Mouse (Mus musculus): ENCODE data around the gene Gm20890.
"Not testable (repeated sequence)": the region's sequence is repeated elsewhere in the genome, so short reads cannot be mapped to it uniquely, and the experiment has no call there.

Gene Gm20890

GRCm38 (mm10) chrY:26776699-26777098 lies at the start of gene Gm20890:
Gene Gm20890, minus strand, starts transcription at chrY:26776799.
- not testable (repeated sequence) for DNase-seq

Measured in liver (tissue).